Mouse (Mus musculus): ENCODE measurements around the gene Cyth1.

The Cyth1 gene

GRCm38 (mm10) chr11:118147877-118148637, 100.3 kb downstream of the Cyth1 start:
- no peak for DNase-seq

DNA sequence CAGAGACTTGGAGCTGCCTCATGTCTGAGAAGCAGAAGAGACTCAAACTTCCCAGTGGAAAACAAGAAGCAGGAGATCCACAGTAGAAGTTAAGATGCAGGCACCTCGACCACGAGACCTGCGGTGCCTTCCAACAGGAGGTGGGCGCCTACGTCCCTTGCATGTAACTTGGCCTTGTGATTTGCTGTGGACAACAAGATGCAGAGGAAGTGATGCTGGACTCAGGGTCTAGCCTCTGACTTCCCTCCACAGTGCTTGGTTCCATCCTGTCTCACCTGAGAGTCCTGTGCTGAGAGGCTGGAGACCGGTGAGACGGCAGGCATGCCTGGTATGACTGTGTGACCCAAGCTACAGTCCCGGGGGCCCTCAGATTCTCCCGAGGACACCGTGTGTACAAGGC, 101.9 kb downstream of the Cyth1 start:
- peak in 1 of 2 experiments; percentile 14 for DNase-seq

DNA sequence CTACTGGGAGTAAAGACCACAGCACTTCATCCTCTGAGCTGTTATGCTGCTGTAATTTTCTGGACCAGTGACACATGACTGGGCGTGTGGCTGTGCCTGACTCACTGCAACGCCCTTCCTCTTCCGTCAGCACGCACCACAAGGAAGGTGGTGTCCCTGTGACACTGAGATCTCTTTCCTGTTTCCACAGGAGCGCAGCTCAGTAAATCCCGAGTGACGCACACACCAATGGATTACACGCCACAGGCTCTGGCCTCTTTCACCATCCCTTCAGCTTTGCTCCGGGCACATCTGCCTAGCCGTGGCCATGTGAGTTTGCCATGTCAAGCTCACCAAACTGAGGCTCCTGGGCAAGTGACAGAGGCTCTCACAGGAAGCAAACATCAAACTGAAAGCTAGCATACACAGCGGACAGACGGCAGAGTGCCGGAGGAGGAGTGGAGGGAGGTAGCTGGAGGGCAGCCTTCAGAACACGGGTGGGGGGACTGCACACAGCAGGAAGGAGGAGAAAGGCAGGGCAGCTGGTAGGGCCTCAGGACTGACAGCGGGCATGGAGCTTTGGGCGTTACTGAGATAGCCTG, 102.5 kb downstream of the Cyth1 start:
- DNase-seq = peak; percentile 71 to 74

DNA sequence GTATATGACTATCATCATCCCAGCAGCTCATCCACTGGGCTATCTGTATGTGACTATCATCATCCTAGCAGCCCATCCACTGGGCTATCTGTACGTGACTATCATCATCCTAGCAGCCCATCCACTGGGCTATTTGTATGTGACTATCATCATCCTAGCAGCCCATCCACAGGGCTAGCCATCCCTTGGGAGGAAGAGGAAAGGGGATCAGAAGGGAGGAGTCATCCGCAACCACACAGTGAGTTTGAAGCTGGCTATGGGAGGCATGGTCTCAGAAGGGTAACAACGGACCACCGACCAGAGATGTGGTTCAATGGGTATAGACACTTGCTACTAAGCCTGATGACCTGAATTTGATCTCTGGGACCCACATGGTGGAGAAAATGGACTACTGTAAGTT, 103.3 kb downstream of the Cyth1 start:
- no peak for DNase-seq

DNA sequence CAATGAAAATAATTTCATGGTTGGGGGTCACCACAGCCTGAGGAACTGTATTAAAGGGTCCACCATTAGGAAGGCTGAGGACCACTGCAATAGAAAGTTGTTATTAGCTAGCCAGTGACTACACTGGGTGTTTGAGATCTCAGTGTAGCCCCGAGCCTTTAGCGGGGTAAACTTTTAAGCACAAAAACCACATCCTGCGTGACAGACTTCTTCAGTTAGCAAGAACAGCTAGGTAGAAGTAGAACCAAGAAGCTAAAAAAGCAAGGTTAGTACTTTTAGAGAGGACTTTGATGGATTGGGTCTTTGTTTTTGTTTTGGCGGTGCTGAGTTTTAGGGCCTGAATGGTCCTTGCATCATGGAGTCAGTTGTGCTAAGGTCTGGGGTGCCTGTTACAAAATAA, 104.7 kb downstream of the Cyth1 start:
- peak in 1 of 2 experiments; percentile 18 for DNase-seq

GRCm38 (mm10) chr11:118142547-118143165, 105.7 kb downstream of the Cyth1 start:
- DNase-seq = no peak

DNA sequence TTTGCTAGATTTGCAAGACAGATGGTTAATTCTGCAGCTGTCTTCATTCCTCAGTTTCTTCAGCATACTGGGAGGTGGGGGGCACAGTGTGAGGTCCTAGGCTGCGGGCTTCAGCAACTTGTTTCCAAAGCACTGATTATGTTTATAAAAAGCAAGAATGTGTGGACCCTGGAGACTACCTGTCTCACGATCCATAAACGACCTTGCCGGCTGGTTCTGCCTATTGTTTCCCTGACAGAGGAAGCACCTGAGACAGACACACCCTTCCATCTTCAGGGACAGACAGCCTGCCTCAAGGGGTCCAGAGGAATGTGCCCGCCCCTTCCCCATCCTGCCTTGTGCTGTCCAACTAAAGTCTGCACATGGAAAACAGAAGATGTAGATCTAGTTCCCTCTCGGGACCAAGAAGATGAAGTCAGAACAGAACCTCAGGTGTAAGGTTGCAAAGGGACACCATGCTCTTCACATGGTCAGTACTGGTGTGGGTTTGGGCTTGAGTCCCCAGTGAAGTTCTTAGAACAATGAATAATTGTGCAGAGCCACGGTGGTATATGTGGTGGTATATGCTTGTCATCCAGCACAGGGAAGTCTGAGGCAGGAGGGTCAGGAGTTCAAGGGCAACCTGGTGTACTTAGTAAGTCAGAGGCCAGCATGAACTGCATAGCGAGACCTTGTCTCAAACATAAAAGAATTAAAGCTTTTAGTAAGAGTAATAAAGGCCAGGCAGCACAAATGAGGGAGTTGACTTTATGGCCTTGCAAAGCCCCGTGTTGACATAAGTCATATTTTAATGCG, 107.4 kb downstream of the Cyth1 start:
- no peak for DNase-seq

DNA sequence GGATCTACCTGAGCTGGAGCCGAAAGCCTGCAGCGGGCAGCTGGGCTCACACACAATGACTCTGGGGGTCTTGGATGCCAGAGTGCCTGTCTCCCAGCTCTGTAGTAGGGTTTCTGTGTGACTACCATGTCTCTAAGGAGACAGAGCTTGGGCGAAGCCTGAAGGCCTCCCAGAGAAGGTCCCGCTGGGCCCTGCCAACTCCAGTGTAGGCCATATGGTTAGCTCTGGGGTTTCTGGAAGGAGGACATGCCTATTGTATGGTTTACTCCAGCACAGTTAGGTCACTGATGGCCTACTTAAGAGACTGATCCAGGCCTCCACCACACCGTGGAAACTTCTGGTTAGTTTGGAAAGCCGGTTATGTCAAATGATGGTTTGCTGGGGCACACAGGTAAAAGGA, 110.0 kb downstream of the Cyth1 start:
- DNase-seq = no peak

DNA sequence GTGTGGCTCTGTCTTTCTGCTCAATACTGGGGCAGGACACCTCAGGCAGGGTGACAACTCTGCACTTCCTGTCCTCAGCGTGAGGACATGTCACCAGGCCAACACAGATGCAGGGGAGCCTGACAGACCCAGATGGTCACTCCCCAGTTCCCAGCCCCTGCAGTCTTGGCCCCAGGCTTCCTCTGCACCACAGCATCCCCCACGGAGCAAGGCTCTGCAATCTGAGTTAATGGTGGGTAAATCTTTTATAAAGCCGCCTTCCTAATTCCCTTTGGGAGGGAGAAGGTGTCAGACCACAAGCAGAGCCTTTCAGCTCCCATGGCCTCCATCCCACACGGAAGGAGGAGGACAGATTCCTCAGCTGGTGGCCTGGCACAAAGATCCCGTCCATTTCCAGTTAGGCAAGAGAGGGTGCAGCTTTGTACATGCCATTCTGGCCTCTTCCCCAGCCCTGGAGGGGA, 112.2 kb downstream of the Cyth1 start:
- no peak for DNase-seq

DNA sequence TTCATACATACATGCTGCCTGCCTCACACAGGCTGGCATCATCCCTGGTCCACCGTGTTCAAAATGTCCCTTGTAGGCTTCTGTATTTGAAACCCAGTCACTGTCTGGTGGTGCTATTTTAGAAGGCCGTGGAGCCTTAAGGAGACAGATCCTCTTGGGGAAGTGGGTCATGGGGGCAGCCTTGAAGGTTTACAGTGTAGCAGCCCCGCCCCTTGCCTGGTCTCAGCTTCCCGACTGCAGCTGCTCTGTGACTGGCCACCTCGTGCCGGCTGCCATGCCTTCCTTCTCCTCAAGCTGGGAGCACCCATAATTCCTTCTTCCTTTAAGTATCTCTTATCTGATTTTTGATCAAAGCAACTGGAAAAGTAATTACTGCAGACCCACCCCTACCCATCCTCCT, 113.1 kb downstream of the Cyth1 start:
- DNase-seq = peak; percentile 43 to 64

- DNase-seq = no peak
Observed at GRCm38 (mm10) chr11:118133752-118134169, 114.6 kb downstream of the Cyth1 start.

DNA sequence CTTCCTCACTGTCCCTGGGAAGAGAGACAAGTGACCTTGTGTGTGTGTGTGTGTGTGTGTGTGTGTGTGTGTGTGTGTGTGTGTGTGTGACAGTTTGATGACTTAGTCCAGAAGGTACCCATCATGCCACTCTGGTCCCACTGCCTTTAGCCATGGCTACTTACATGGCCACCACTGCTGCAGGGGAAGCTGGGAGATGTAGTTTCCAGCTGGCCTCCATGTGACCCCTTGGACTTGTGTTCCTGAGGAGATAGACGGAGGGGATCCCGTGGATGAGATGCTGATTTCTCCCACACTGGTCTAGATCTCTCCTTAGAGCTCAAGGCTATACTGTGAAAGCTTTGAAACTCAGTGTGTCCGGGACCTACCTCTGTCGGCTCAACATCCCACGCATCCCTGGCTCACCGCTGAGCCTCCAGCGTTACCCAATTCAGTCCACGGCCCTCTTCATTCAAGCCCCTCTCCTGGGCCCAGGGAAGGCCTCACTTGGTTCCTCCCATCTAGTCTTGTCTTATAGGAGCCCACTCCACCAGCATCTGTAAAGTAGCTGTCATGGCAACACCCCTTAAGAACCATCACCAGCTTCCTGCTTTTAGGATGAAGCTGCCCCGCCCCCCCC, 115.2 kb downstream of the Cyth1 start:
- DNase-seq = no peak

- no peak for DNase-seq
Observed at GRCm38 (mm10) chr11:118132136-118132535, 116.3 kb downstream of the Cyth1 start.

DNA sequence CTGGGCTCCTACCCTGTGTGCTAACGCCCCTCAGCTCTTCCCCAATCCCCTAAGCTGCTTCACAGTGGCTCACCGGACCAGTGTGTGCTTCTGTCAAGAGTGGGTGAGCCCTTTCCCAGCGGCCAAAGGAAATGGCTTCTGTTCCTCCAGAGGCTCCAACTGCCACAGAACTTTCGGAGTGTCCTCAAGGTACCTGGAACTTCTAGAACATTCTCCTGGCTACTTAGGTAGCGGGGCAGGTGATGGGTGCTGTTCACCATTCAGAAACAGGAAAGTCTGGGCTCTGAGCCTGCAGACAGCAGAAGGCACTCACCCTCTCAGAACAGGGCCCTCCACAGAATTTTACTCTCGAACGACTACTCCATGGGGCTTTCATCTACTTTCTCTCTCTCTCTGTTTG, 117.9 kb downstream of the Cyth1 start, which contains the start of gene Dnah17:
Gene Dnah17, minus strand, starts transcription at position 101 of the 400 bp plus-strand sequence.
- DNase-seq = no peak

DNA sequence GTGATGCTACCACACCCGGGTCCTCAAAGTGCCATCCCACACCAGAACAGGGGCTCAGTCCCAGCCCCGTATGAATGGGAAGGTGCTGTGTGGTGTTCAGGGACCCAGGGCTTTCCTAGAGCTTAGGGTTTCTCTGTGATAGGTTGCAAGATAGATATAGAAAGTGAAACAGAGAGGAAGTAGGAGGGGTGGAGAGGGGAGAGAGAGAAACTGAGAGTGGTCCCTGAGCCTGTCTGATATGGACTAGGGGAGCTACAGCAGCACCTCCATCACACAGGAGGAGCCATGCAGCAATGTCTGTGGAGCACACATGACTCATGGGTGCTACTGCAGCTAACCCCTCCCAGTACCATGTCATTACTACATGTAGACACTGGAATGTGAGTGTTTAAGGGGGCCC, 118.6 kb downstream of the Cyth1 start:
- DNase-seq = no peak

DNA sequence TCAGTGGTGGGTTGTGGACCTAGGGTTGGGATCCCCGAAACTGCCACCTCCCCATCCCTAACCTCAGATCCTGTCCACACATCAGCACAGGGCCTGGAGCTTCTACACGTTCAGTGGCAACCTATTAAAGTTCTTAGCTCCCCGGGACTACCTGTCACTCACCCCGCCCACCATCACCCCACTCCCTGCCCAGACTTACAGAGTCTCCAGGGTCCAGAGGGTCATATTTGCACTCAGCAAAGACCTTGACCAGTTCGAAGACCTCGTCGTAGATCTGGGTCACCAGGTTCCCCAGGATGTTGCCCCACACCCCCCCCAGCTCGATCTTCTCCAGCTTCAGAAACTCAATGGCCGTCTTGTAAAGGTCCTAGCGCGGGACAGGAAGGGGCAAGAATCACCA, 126.8 kb downstream of the Cyth1 start:
- DNase-seq = no peak

DNA sequence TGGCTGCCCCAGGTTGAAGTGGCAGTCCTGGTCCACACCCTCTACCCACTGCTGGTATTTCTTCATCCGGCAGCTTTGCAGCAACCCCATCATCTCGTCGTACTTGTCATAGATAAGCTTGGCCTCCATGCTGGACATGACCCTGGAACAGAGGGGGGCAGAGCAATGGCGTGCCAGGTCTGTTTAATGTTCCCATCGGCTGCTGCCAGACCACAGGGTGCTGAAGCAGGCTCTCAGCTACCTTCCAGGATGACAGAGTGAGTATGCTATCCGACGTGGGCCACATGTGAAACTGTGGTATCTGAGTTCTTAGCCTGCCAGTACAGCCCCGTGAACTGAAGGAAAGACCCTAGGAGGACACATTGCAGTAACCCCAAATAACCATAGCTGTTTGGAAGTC, 129.6 kb downstream of the Cyth1 start:
- DNase-seq = no peak

GRCm38 (mm10) chr11:118114581-118115110, 133.7 kb downstream of the Cyth1 start:
- peak; percentile 34 to 58 for DNase-seq

DNA sequence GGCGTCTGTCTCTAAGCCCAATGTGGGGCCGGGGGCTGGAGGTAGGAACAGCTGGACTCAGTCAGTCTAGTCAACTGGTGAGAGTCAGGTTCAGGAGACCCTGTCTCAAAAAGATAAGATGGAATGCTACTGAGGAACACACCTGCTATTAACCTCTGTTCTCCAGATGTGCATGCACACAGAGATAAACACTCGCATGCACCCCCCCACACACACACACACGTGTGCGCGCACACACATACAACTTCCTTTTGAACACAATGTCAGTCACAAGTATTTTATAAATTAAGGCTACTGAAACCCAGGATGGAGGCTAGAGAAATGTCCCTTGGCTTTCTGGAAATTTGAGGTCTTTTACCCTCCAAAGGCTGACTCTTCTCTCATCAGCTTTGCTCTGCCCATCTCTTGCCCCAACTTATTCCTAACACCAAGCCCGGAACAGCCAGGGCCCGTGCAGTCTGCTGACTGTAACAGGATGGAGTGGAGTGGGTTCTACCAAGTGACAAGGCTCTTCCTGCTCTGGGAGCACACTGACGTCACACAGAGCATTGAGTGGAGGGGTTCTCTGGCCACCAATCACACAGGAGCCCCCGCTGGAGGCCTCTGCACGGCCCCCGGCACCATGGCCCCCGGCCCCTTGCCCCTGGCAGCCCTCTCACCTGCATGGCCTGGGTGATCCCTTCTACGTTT, 134.7 kb downstream of the Cyth1 start:
- peak; percentile 35 to 52 for DNase-seq

GRCm38 (mm10) chr11:118104001-118104400, 144.4 kb downstream of the Cyth1 start:
- peak; percentile 80 to 86 for DNase-seq

DNA sequence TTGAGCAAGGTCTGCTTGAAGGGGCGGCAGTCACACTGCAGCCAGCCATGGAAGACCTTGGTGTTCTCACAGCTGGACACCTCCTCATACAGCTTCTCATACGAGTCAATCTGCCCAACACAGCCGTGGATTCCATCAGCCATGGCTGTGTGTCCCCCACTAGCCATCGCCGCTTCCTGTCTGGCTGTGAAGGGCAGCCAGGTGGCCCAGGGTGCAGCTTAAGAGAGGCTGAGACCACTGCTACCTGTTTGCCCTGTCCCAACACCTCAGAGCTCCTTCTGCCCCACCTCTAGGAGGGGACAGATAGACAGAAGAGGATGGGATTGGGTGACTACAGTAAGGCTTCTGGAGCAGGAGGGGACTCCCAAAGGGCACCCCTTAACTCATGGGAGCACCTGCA, 145.0 kb downstream of the Cyth1 start:
- peak in 1 of 2 experiments; percentile 17 for DNase-seq

GRCm38 (mm10) chr11:118102838-118103237, 145.6 kb downstream of the Cyth1 start:
- peak; percentile 85 to 93 for DNase-seq
